Mouse (Mus musculus): Measurements from ENCODE around the gene Nfib. TPM values are rescaled to one million over a fixed set of nuclear protein-coding genes. Genes with fewer than 3 reads are reported as not detected.

Gene Nfib
- 148 and 149 TPM in 2 replicates for polyA plus RNA-seq (2014; fragmentation: Nextera tagmentation; extraction: Ambion mirVana)

GRCm38 (mm10) chr4:82704841-82705794 lies at the start of gene Nfib:
Gene Nfib (minus strand): TSS chr4:82705750.
- no peak for TF ChIP-seq CTCF (IDR thresholded peaks at IDR 0.05; ENCODE audit: low read depth)
- Histone ChIP-seq H3K9ac (no peak within 1 kb of the TSS), H3K4me2 (no peak within 1 kb of the TSS), H3K27ac (ENCODE audit: low read depth) (no peak within 1 kb of the TSS), H3K36me3 (ENCODE audit: insufficient read depth) (no peaks in the 10 kb centered on the region), H3K4me1 (ENCODE audit: insufficient read depth) (peaks cover 14% of the 10 kb centered on the region; the same call in 1 of the 2 replicates), H3K9me3 (ENCODE audit: low read depth, low read length) (no peaks in the 10 kb centered on the region), H3K4me3 (ENCODE audit: low read depth, low read length) (no peak within 1 kb of the TSS), H3K27me3 (ENCODE audit: insufficient read depth, low read length) (no peaks in the 10 kb centered on the region)
- 54% methylated on average over 23 of the region's 23 CpGs for WGBS
- DNase-seq (no peak), ATAC-seq (ENCODE audit: insufficient read depth) (no peak)

GRCm38 (mm10) chr4:82735764-82736163 lies 30.2 kb upstream of the Nfib start:
- no peak for TF ChIP-seq CTCF (IDR thresholded peaks at IDR 0.05; ENCODE audit: low read depth)
- H3K4me3 ChIP-seq (ENCODE audit: low read depth, low read length), result no peak overlapping the region
- no peak overlapping the region for H3K27ac ChIP-seq (ENCODE audit: low read depth)
- no peaks in the 10 kb centered on the region for H3K27me3 ChIP-seq (ENCODE audit: insufficient read depth, low read length)
- no peaks in the 10 kb centered on the region for H3K4me1 ChIP-seq (ENCODE audit: insufficient read depth)
- 43% methylated on average over 5 of the region's 5 CpGs for WGBS
- no peak overlapping the region for H3K9ac ChIP-seq
- no peaks in the 10 kb centered on the region for H3K36me3 ChIP-seq (ENCODE audit: insufficient read depth)
- DNase-seq, result peak; percentile 9
- no peaks in the 10 kb centered on the region for H3K9me3 ChIP-seq (ENCODE audit: low read depth, low read length)
- H3K4me2 ChIP-seq, result no peak overlapping the region
- no peak for ATAC-seq (ENCODE audit: insufficient read depth)

- Histone ChIP-seq H3K9ac (no peak overlapping the region), H3K4me3 (ENCODE audit: low read depth, low read length) (no peak overlapping the region), H3K9me3 (ENCODE audit: low read depth, low read length) (no peaks in the 10 kb centered on the region), H3K4me2 (no peak overlapping the region), H3K4me1 (ENCODE audit: insufficient read depth) (no peaks in the 10 kb centered on the region), H3K27ac (ENCODE audit: low read depth) (no peak overlapping the region; the same call in 1 of the 2 replicates), H3K36me3 (ENCODE audit: insufficient read depth) (no peaks in the 10 kb centered on the region), H3K27me3 (ENCODE audit: insufficient read depth, low read length) (no peaks in the 10 kb centered on the region)
- WGBS, result 69% methylated on average over 22 of the region's 22 CpGs
- DNase-seq (peak; percentile 7), ATAC-seq (ENCODE audit: insufficient read depth) (no peak; the same call in 1 of the 2 replicates)
- TF ChIP-seq CTCF (IDR thresholded peaks at IDR 0.05; ENCODE audit: low read depth), result no peak
Observed at GRCm38 (mm10) chr4:82734765-82735481, 29.4 kb upstream of the Nfib start.

- ATAC-seq (ENCODE audit: insufficient read depth) (no peak), DNase-seq (no peak)
- WGBS, result 50% methylated on average over 5 of the region's 5 CpGs
- Histone ChIP-seq H3K4me3 (ENCODE audit: low read depth, low read length) (no peak overlapping the region), H3K9ac (no peak overlapping the region), H3K4me1 (ENCODE audit: insufficient read depth) (no peaks in the 10 kb centered on the region), H3K27ac (ENCODE audit: low read depth) (no peak overlapping the region; the same call in 1 of the 2 replicates), H3K27me3 (ENCODE audit: insufficient read depth, low read length) (no peaks in the 10 kb centered on the region), H3K9me3 (ENCODE audit: low read depth, low read length) (no peaks in the 10 kb centered on the region), H3K4me2 (no peak overlapping the region), H3K36me3 (ENCODE audit: insufficient read depth) (no peaks in the 10 kb centered on the region)
- TF ChIP-seq CTCF (IDR thresholded peaks at IDR 0.05; ENCODE audit: low read depth), result 0 out of 2 replicates have a peak, but pooled peaks have one; percentile 9
Observed at GRCm38 (mm10) chr4:82734348-82734747, 28.8 kb upstream of the Nfib start.

GRCm38 (mm10) chr4:82733636-82734035 lies 28.1 kb upstream of the Nfib start:
- TF ChIP-seq CTCF (IDR thresholded peaks at IDR 0.05; ENCODE audit: low read depth), result no peak
- H3K36me3 ChIP-seq (ENCODE audit: insufficient read depth), result no peaks in the 10 kb centered on the region
- H3K4me1 ChIP-seq (ENCODE audit: insufficient read depth), result no peaks in the 10 kb centered on the region
- no peak overlapping the region for H3K4me2 ChIP-seq
- ATAC-seq (ENCODE audit: insufficient read depth) (no peak), DNase-seq (no peak)
- no peaks in the 10 kb centered on the region for H3K9me3 ChIP-seq (ENCODE audit: low read depth, low read length)
- no peak overlapping the region for H3K9ac ChIP-seq
- H3K27me3 ChIP-seq (ENCODE audit: insufficient read depth, low read length), result no peaks in the 10 kb centered on the region
- WGBS, result 79% methylated on average over 3 of the region's 3 CpGs
- H3K4me3 ChIP-seq (ENCODE audit: low read depth, low read length), result no peak overlapping the region
- H3K27ac ChIP-seq (ENCODE audit: low read depth), result no peak overlapping the region

GRCm38 (mm10) chr4:82730248-82730887 lies 24.8 kb upstream of the Nfib start:
- H3K36me3 ChIP-seq (ENCODE audit: insufficient read depth), result no peaks in the 10 kb centered on the region
- no peak overlapping the region for H3K4me3 ChIP-seq (ENCODE audit: low read depth, low read length)
- H3K9me3 ChIP-seq (ENCODE audit: low read depth, low read length), result no peaks in the 10 kb centered on the region
- H3K9ac ChIP-seq, result no peak overlapping the region
- WGBS, result 74% methylated on average over 5 of the region's 5 CpGs
- H3K27ac ChIP-seq (ENCODE audit: low read depth), result no peak overlapping the region
- no peak overlapping the region for H3K4me2 ChIP-seq
- TF ChIP-seq CTCF (IDR thresholded peaks at IDR 0.05; ENCODE audit: low read depth), result no peak
- no peak for ATAC-seq (ENCODE audit: insufficient read depth)
- no peak for DNase-seq
- H3K4me1 ChIP-seq (ENCODE audit: insufficient read depth), result no peaks in the 10 kb centered on the region
- no peaks in the 10 kb centered on the region for H3K27me3 ChIP-seq (ENCODE audit: insufficient read depth, low read length)
